Mouse (Mus musculus) midbrain, embryonic 11.5 days (tissue): ENCODE data around the gene Rnf34. TPM values are rescaled to one million over a fixed set of nuclear protein-coding genes. Genes with fewer than 3 reads are reported as not detected.

Experiments
- ATAC-seq: fragments of 200-750 bp; cut with Nextera tagmentation; 2 replicates; pipeline ENCODE4 v1.8.0; 2017; ENCODE audit warnings: moderate TSS enrichment, moderate library complexity; ENCODE audit not compliant: low FRiP score
- DNase-seq: peaks from one replicate; pipeline ENCODE4 v3.0.0; 2015; ENCODE audit warnings: low spot score; ENCODE audit errors: missing footprints
- H3K27ac ChIP-seq: fragments of 300-500 bp; sonication (generic); 2 replicates; pipeline ENCODE4 v1.5.1; 2014; ENCODE audit warnings: low read depth, low read length
- H3K27me3 ChIP-seq: fragments of 300-500 bp; sonication (generic); 2 replicates; pipeline ENCODE4 v1.6.1; 2014; ENCODE audit warnings: mild to moderate bottlenecking, low read length, moderate library complexity, mixed read lengths; ENCODE audit not compliant: control insufficient read depth, insufficient read depth
- H3K36me3 ChIP-seq: fragments of 300-500 bp; sonication (generic); 2 replicates; pipeline ENCODE4 v1.6.1; 2014; ENCODE audit warnings: mild to moderate bottlenecking, low read length, moderate library complexity, mixed read lengths; ENCODE audit not compliant: control insufficient read depth, insufficient read depth
- H3K4me1 ChIP-seq: fragments of 300-500 bp; sonication (generic); 2 replicates; pipeline ENCODE4 v1.6.1; 2014; ENCODE audit warnings: low read length; ENCODE audit not compliant: control insufficient read depth, insufficient read depth
- H3K4me2 ChIP-seq: fragments of 300-500 bp; sonication (generic); 2 replicates; pipeline ENCODE4 v1.6.1; 2014; ENCODE audit warnings: mild to moderate bottlenecking, moderate library complexity
- H3K4me3 ChIP-seq: fragments of 300-500 bp; sonication (generic); 2 replicates; pipeline ENCODE4 v1.5.1; 2014; ENCODE audit warnings: low read depth, low read length
- H3K9ac ChIP-seq: fragments of 300-500 bp; sonication (generic); 2 replicates; pipeline ENCODE4 v1.6.1; 2014; ENCODE audit warnings: low read length
- H3K9me3 ChIP-seq: fragments of 300-500 bp; sonication (generic); 2 replicates; pipeline ENCODE4 v1.6.1; 2016; ENCODE audit warnings: low read length; ENCODE audit not compliant: control insufficient read depth
- WGBS: fragments of 180-500 bp; shearing (Covaris S2); extraction: QIAGEN DNeasy Blood & Tissue Kit; methylation state at CpG from one replicate; pipeline ENCODE4 v1.1.7; 2014; 5-methylcytosine and 5-hydroxymethylcytosine counted together
- polyA plus RNA-seq: library from polyadenylated mRNA; unstranded; fragments of >200 nt; fragmentation: Nextera tagmentation; extraction: Ambion mirVana; gene quantifications from 2 replicates; pipeline ENCODE4 v1.2.1, GENCODE M21; 2014

Gene Rnf34
- polyA plus RNA-seq, 1 experiment from 2014 or later, result 54.9 TPM

- Histone ChIP-seq H3K27me3 (no peaks in the 10 kb centered on the region), H3K4me3 (no peak overlapping the region), H3K27ac (no peak overlapping the region), H3K4me1 (no peaks in the 10 kb centered on the region), H3K9ac (no peak overlapping the region), H3K9me3 (no peaks in the 10 kb centered on the region), H3K4me2 (no peak overlapping the region), H3K36me3 (no peaks in the 10 kb centered on the region)
- no peak for ATAC-seq
- 71% methylated on average over 2 of the region's 2 CpGs for WGBS
- DNase-seq, result no peak
Observed at GRCm38 (mm10) chr5:122890396-122890795, 40.5 kb downstream of the Rnf34 start.

GRCm38 (mm10) chr5:122893270-122893669 lies 43.4 kb downstream of the Rnf34 start:
- Histone ChIP-seq H3K4me2 (no peak overlapping the region), H3K27ac (no peak overlapping the region), H3K9me3 (no peaks in the 10 kb centered on the region), H3K9ac (no peak overlapping the region), H3K4me1 (peaks cover 6% of the 10 kb centered on the region; the same call in 1 of the 2 replicates), H3K36me3 (no peaks in the 10 kb centered on the region), H3K27me3 (no peaks in the 10 kb centered on the region), H3K4me3 (no peak overlapping the region)
- WGBS, result 94% methylated on average over 6 of the region's 6 CpGs
- no peak for ATAC-seq
- DNase-seq, result no peak

GRCm38 (mm10) chr5:122894007-122894637 lies 44.3 kb downstream of the Rnf34 start:
- WGBS, result 91% methylated on average over 5 of the region's 5 CpGs
- Histone ChIP-seq H3K9me3 (no peaks in the 10 kb centered on the region), H3K4me3 (no peak overlapping the region)

GRCm38 (mm10) chr5:122894821-122895220 lies 45.0 kb downstream of the Rnf34 start:
- ATAC-seq, result no peak
- no peak overlapping the region for H3K27ac ChIP-seq

More at GRCm38 (mm10) chr5:122894007-122894637, 44.3 kb downstream of the Rnf34 start:
- DNase-seq (no peak), ATAC-seq (no peak)
- Histone ChIP-seq H3K9ac (no peak overlapping the region), H3K4me1 (peaks cover 14% of the 10 kb centered on the region), H3K4me2 (no peak overlapping the region), H3K27me3 (no peaks in the 10 kb centered on the region), H3K27ac (no peak overlapping the region), H3K36me3 (no peaks in the 10 kb centered on the region)

GRCm38 (mm10) chr5:122898153-122898552 lies 48.3 kb downstream of the Rnf34 start:
- no peak overlapping the region for H3K9ac ChIP-seq
- peak overlapping the region; percentile 89; the same call in 1 of the 2 replicates for H3K4me3 ChIP-seq
- H3K36me3 ChIP-seq, result no peaks in the 10 kb centered on the region
- no peak overlapping the region for H3K27ac ChIP-seq
- no peak for ATAC-seq
- no peak for DNase-seq
- no peaks in the 10 kb centered on the region for H3K9me3 ChIP-seq
- peak overlapping the region; percentile 73; the same call in 1 of the 2 replicates for H3K4me2 ChIP-seq
- no peaks in the 10 kb centered on the region for H3K27me3 ChIP-seq
- WGBS, result 86% methylated on average over 6 of the region's 6 CpGs
- H3K4me1 ChIP-seq, result peaks cover 18% of the 10 kb centered on the region

More at GRCm38 (mm10) chr5:122894821-122895220, 45.0 kb downstream of the Rnf34 start:
- Histone ChIP-seq H3K4me2 (no peak overlapping the region), H3K4me3 (no peak overlapping the region), H3K9me3 (no peaks in the 10 kb centered on the region), H3K4me1 (peaks cover 15% of the 10 kb centered on the region), H3K27me3 (no peaks in the 10 kb centered on the region), H3K36me3 (no peaks in the 10 kb centered on the region), H3K9ac (0 out of 2 replicates have a peak overlapping the region, but pooled peaks have one; percentile 9)
- 72% methylated on average over 4 of the region's 4 CpGs for WGBS
- DNase-seq, result no peak

GRCm38 (mm10) chr5:122898963-122899776 lies 49.3 kb downstream of the Rnf34 start:
- Histone ChIP-seq H3K27ac (peak overlapping the region; percentile 89; the same call in 1 of the 2 replicates), H3K9ac (peak overlapping the region; percentile 95), H3K4me1 (peaks cover 18% of the 10 kb centered on the region), H3K4me2 (peak overlapping the region; percentile 73), H3K9me3 (no peaks in the 10 kb centered on the region), H3K36me3 (no peaks in the 10 kb centered on the region), H3K27me3 (no peaks in the 10 kb centered on the region), H3K4me3 (peak overlapping the region; percentile 89)
- 5% methylated on average over 45 of the region's 45 CpGs for WGBS
- ATAC-seq (no peak; the same call in 1 of the 2 replicates), DNase-seq (peak; percentile 94)

GRCm38 (mm10) chr5:122899777-122900557 lies 50.1 kb downstream of the Rnf34 start:
- under 1% methylated on average over 80 of the region's 120 CpGs for WGBS
- peak; percentile 98 for ATAC-seq
- DNase-seq, result peak; percentile 99
- Histone ChIP-seq H3K4me2 (peak overlapping the region; percentile 73), H3K4me3 (peak overlapping the region; percentile 89), H3K9me3 (no peaks in the 10 kb centered on the region), H3K27ac (peak overlapping the region; percentile 89), H3K36me3 (no peaks in the 10 kb centered on the region), H3K4me1 (peaks cover 18% of the 10 kb centered on the region), H3K27me3 (no peaks in the 10 kb centered on the region), H3K9ac (peak overlapping the region; percentile 95)

GRCm38 (mm10) chr5:122900558-122901171 lies 50.8 kb downstream of the Rnf34 start:
- Histone ChIP-seq H3K9ac (peak overlapping the region; percentile 95), H3K27ac (peak overlapping the region; percentile 89), H3K4me3 (peak overlapping the region; percentile 89), H3K9me3 (no peaks in the 10 kb centered on the region), H3K4me2 (peak overlapping the region; percentile 73), H3K4me1 (peaks cover 18% of the 10 kb centered on the region), H3K36me3 (no peaks in the 10 kb centered on the region), H3K27me3 (no peaks in the 10 kb centered on the region)
- no peak for ATAC-seq
- WGBS, result 2% methylated on average over 29 of the region's 33 CpGs
- no peak for DNase-seq
